Mouse (Mus musculus): ENCODE measurements around the gene Iqub. TPM values are rescaled to one million over a fixed set of nuclear protein-coding genes. Genes with fewer than 3 reads are reported as not detected.

Gene Iqub
- polyA plus RNA-seq, 1 experiment from 2014 or later: 1.4 TPM

- 89% methylated on average over 3 of the region's 3 CpGs for WGBS
- no peaks in the 10 kb centered on the region for H3K36me3 ChIP-seq (ENCODE audit: control insufficient read depth, insufficient read depth, low read length)
- no peak overlapping the region for H3K4me3 ChIP-seq (ENCODE audit: low read depth, low read length)
- ATAC-seq (ENCODE audit: low FRiP score) (no peak), DNase-seq (ENCODE audit: low spot score) (no peak)
- H3K4me1 ChIP-seq (replicated peaks; ENCODE audit: control insufficient read depth, insufficient read depth, low read length): no peaks in the 10 kb centered on the region
- H3K4me2 ChIP-seq (replicated peaks; ENCODE audit: low read depth, low read length): no peak overlapping the region
- H3K27ac ChIP-seq (ENCODE audit: low read depth, low read length): no peak overlapping the region
- no peaks in the 10 kb centered on the region for H3K9me3 ChIP-seq (ENCODE audit: control insufficient read depth, low read length)
- H3K9ac ChIP-seq (ENCODE audit: low read depth, low read length): no peak overlapping the region
- H3K27me3 ChIP-seq (ENCODE audit: control insufficient read depth, insufficient read depth, low read length): no peaks in the 10 kb centered on the region
Observed at GRCm38 (mm10) chr6:24525705-24526104, 10.8 kb upstream of the Iqub start.

GRCm38 (mm10) chr6:24516197-24516596, 1.3 kb upstream of the Iqub start:
- H3K9ac ChIP-seq (ENCODE audit: low read depth, low read length): no peak overlapping the region
- no peaks in the 10 kb centered on the region for H3K4me1 ChIP-seq (replicated peaks; ENCODE audit: control insufficient read depth, insufficient read depth, low read length)
- H3K9me3 ChIP-seq (ENCODE audit: control insufficient read depth, low read length): no peaks in the 10 kb centered on the region
- H3K4me3 ChIP-seq (ENCODE audit: low read depth, low read length): no peak overlapping the region
- WGBS: 45% methylated on average over 2 of the region's 2 CpGs
- H3K4me2 ChIP-seq (replicated peaks; ENCODE audit: low read depth, low read length): no peak overlapping the region
- no peaks in the 10 kb centered on the region for H3K36me3 ChIP-seq (ENCODE audit: control insufficient read depth, insufficient read depth, low read length)
- H3K27me3 ChIP-seq (ENCODE audit: control insufficient read depth, insufficient read depth, low read length): no peaks in the 10 kb centered on the region
- DNase-seq (ENCODE audit: low spot score): peak; percentile 34
- H3K27ac ChIP-seq (ENCODE audit: low read depth, low read length): no peak overlapping the region
- peak; percentile 64; the same call in 1 of the 2 replicates for ATAC-seq (ENCODE audit: low FRiP score)

- H3K4me3 ChIP-seq (ENCODE audit: low read depth, low read length): no peak overlapping the region
- no peaks in the 10 kb centered on the region for H3K36me3 ChIP-seq (ENCODE audit: control insufficient read depth, insufficient read depth, low read length)
- H3K27ac ChIP-seq (ENCODE audit: low read depth, low read length): no peak overlapping the region
- no peak for ATAC-seq (ENCODE audit: low FRiP score)
- 98% methylated on average over 2 of the region's 2 CpGs for WGBS
- no peak overlapping the region for H3K4me2 ChIP-seq (replicated peaks; ENCODE audit: low read depth, low read length)
- DNase-seq (ENCODE audit: low spot score): no peak
- H3K9ac ChIP-seq (ENCODE audit: low read depth, low read length): no peak overlapping the region
- no peaks in the 10 kb centered on the region for H3K4me1 ChIP-seq (replicated peaks; ENCODE audit: control insufficient read depth, insufficient read depth, low read length)
- H3K9me3 ChIP-seq (ENCODE audit: control insufficient read depth, low read length): no peaks in the 10 kb centered on the region
- no peaks in the 10 kb centered on the region for H3K27me3 ChIP-seq (ENCODE audit: control insufficient read depth, insufficient read depth, low read length)
Observed at GRCm38 (mm10) chr6:24504141-24504540, 10.7 kb downstream of the Iqub start.

- 14% methylated on average over 1 of the region's 1 CpGs for WGBS
- no peak for ATAC-seq (ENCODE audit: low FRiP score)
- Histone ChIP-seq H3K36me3 (ENCODE audit: control insufficient read depth, insufficient read depth, low read length) (no peaks in the 10 kb centered on the region), H3K27ac (ENCODE audit: low read depth, low read length) (no peak overlapping the region), H3K4me2 (replicated peaks; ENCODE audit: low read depth, low read length) (no peak overlapping the region), H3K9me3 (ENCODE audit: control insufficient read depth, low read length) (no peaks in the 10 kb centered on the region), H3K9ac (ENCODE audit: low read depth, low read length) (no peak overlapping the region), H3K4me1 (replicated peaks; ENCODE audit: control insufficient read depth, insufficient read depth, low read length) (no peaks in the 10 kb centered on the region), H3K27me3 (ENCODE audit: control insufficient read depth, insufficient read depth, low read length) (no peaks in the 10 kb centered on the region), H3K4me3 (ENCODE audit: low read depth, low read length) (no peak overlapping the region)
- peak; percentile 25 for DNase-seq (ENCODE audit: low spot score)
Observed at GRCm38 (mm10) chr6:24490341-24490740, 24.5 kb downstream of the Iqub start.

GRCm38 (mm10) chr6:24486530-24486929, 28.3 kb downstream of the Iqub start:
- DNase-seq (ENCODE audit: low spot score): no peak
- H3K4me1 ChIP-seq (replicated peaks; ENCODE audit: control insufficient read depth, insufficient read depth, low read length): no peaks in the 10 kb centered on the region
- no peak overlapping the region for H3K4me2 ChIP-seq (replicated peaks; ENCODE audit: low read depth, low read length)
- no peaks in the 10 kb centered on the region for H3K9me3 ChIP-seq (ENCODE audit: control insufficient read depth, low read length)
- no peak for ATAC-seq (ENCODE audit: low FRiP score)
- no peaks in the 10 kb centered on the region for H3K36me3 ChIP-seq (ENCODE audit: control insufficient read depth, insufficient read depth, low read length)
- H3K27ac ChIP-seq (ENCODE audit: low read depth, low read length): no peak overlapping the region
- WGBS: 76% methylated on average over 5 of the region's 5 CpGs
- no peaks in the 10 kb centered on the region for H3K27me3 ChIP-seq (ENCODE audit: control insufficient read depth, insufficient read depth, low read length)
- H3K4me3 ChIP-seq (ENCODE audit: low read depth, low read length): no peak overlapping the region
- H3K9ac ChIP-seq (ENCODE audit: low read depth, low read length): no peak overlapping the region

- Histone ChIP-seq H3K27me3 (ENCODE audit: control insufficient read depth, insufficient read depth, low read length) (no peaks in the 10 kb centered on the region), H3K9me3 (ENCODE audit: control insufficient read depth, low read length) (no peaks in the 10 kb centered on the region), H3K36me3 (ENCODE audit: control insufficient read depth, insufficient read depth, low read length) (no peaks in the 10 kb centered on the region), H3K4me1 (replicated peaks; ENCODE audit: control insufficient read depth, insufficient read depth, low read length) (no peaks in the 10 kb centered on the region), H3K4me2 (replicated peaks; ENCODE audit: low read depth, low read length) (no peak overlapping the region), H3K4me3 (ENCODE audit: low read depth, low read length) (no peak overlapping the region), H3K9ac (ENCODE audit: low read depth, low read length) (no peak overlapping the region), H3K27ac (ENCODE audit: low read depth, low read length) (no peak overlapping the region)
- ATAC-seq (ENCODE audit: low FRiP score): peak; percentile 86
- 41% methylated on average over 1 of the region's 1 CpGs for WGBS
- DNase-seq (ENCODE audit: low spot score): peak; percentile 16
Observed at GRCm38 (mm10) chr6:24470571-24471132, 44.2 kb downstream of the Iqub start.

- DNase-seq (ENCODE audit: low spot score): no peak
Observed at GRCm38 (mm10) chr6:24470135-24470534, 44.7 kb downstream of the Iqub start.

GRCm38 (mm10) chr6:24456097-24456496, 58.8 kb downstream of the Iqub start:
- ATAC-seq (ENCODE audit: low FRiP score) (0 out of 2 replicates have a peak, but pooled peaks have one; percentile 14), DNase-seq (ENCODE audit: low spot score) (peak; percentile 48)
- Histone ChIP-seq H3K36me3 (ENCODE audit: control insufficient read depth, insufficient read depth, low read length) (no peaks in the 10 kb centered on the region), H3K4me3 (ENCODE audit: low read depth, low read length) (no peak overlapping the region), H3K27ac (ENCODE audit: low read depth, low read length) (no peak overlapping the region), H3K27me3 (ENCODE audit: control insufficient read depth, insufficient read depth, low read length) (no peaks in the 10 kb centered on the region), H3K4me2 (replicated peaks; ENCODE audit: low read depth, low read length) (no peak overlapping the region), H3K4me1 (replicated peaks; ENCODE audit: control insufficient read depth, insufficient read depth, low read length) (no peaks in the 10 kb centered on the region), H3K9ac (ENCODE audit: low read depth, low read length) (no peak overlapping the region), H3K9me3 (ENCODE audit: control insufficient read depth, low read length) (no peaks in the 10 kb centered on the region)
- WGBS: 44% methylated on average over 7 of the region's 7 CpGs

More at GRCm38 (mm10) chr6:24470135-24470534, 44.7 kb downstream of the Iqub start:
- H3K4me2 ChIP-seq (replicated peaks; ENCODE audit: low read depth, low read length): no peak overlapping the region
- no peak for ATAC-seq (ENCODE audit: low FRiP score)
- no peaks in the 10 kb centered on the region for H3K9me3 ChIP-seq (ENCODE audit: control insufficient read depth, low read length)
- H3K36me3 ChIP-seq (ENCODE audit: control insufficient read depth, insufficient read depth, low read length): no peaks in the 10 kb centered on the region
- no peak overlapping the region for H3K4me3 ChIP-seq (ENCODE audit: low read depth, low read length)
- 84% methylated on average over 2 of the region's 2 CpGs for WGBS
- H3K27ac ChIP-seq (ENCODE audit: low read depth, low read length): no peak overlapping the region
- H3K4me1 ChIP-seq (replicated peaks; ENCODE audit: control insufficient read depth, insufficient read depth, low read length): no peaks in the 10 kb centered on the region
- no peaks in the 10 kb centered on the region for H3K27me3 ChIP-seq (ENCODE audit: control insufficient read depth, insufficient read depth, low read length)
- no peak overlapping the region for H3K9ac ChIP-seq (ENCODE audit: low read depth, low read length)

- DNase-seq (ENCODE audit: low spot score): no peak
- WGBS: 86% methylated on average over 22 of the region's 22 CpGs
- no peak overlapping the region for H3K4me3 ChIP-seq (ENCODE audit: low read depth, low read length)
Observed at GRCm38 (mm10) chr6:24451026-24451821, 63.6 kb downstream of the Iqub start.

More at GRCm38 (mm10) chr6:24451026-24451821, 63.6 kb downstream of the Iqub start:
- Histone ChIP-seq H3K27ac (ENCODE audit: low read depth, low read length) (no peak overlapping the region), H3K4me1 (replicated peaks; ENCODE audit: control insufficient read depth, insufficient read depth, low read length) (no peaks in the 10 kb centered on the region), H3K36me3 (ENCODE audit: control insufficient read depth, insufficient read depth, low read length) (no peaks in the 10 kb centered on the region), H3K27me3 (ENCODE audit: control insufficient read depth, insufficient read depth, low read length) (no peaks in the 10 kb centered on the region), H3K9ac (ENCODE audit: low read depth, low read length) (no peak overlapping the region), H3K4me2 (replicated peaks; ENCODE audit: low read depth, low read length) (no peak overlapping the region), H3K9me3 (ENCODE audit: control insufficient read depth, low read length) (no peaks in the 10 kb centered on the region)
- ATAC-seq (ENCODE audit: low FRiP score): no peak
